Mouse (Mus musculus) frontal cortex, postnatal 10 days (tissue): ENCODE data around the gene Neu3.
"Not testable (repeated sequence)": the region's sequence is repeated elsewhere in the genome, so short reads cannot be mapped to it uniquely, and the experiment has no call there.

Experiments
- DNase-seq, 2 experiments: peaks; one replicate each; pipeline ENCODE4 v3.0.0; 2022; ENCODE audit warnings: low spot score in 2 of 2, mixed read lengths in 1 of 2

The Neu3 gene

DNA sequence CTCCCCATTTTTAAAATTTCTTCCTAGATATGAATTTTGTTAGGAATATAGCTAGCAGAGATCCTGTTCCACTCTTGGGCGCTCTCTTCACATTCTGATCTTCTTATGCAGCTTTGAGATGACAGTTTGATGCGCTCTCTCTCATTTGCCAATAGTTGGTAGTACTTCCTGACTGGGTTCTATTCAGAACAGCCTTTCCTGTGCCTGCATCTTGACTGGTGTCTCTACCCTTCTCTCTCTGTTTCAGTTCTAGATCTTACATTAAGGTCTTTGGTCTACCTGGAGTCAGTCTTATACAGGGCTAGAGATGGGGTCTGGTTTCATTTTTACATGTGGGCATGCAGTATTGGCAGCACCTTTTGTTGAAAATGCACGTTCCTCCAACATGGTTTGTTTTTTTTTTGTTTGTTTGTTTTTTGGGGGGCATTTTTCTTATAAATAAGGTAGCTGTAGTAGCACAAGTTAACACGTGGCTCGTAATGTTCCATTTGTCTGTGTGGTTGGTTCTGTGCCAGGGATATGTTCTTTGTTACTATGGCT is 6.2 kb upstream of the Neu3 start:
- DNase-seq, result no peak

- DNase-seq, result no peak
These were observed 5.6 kb upstream of the Neu3 start for GRCm38 (mm10) chr7:99833846-99834222.

DNA sequence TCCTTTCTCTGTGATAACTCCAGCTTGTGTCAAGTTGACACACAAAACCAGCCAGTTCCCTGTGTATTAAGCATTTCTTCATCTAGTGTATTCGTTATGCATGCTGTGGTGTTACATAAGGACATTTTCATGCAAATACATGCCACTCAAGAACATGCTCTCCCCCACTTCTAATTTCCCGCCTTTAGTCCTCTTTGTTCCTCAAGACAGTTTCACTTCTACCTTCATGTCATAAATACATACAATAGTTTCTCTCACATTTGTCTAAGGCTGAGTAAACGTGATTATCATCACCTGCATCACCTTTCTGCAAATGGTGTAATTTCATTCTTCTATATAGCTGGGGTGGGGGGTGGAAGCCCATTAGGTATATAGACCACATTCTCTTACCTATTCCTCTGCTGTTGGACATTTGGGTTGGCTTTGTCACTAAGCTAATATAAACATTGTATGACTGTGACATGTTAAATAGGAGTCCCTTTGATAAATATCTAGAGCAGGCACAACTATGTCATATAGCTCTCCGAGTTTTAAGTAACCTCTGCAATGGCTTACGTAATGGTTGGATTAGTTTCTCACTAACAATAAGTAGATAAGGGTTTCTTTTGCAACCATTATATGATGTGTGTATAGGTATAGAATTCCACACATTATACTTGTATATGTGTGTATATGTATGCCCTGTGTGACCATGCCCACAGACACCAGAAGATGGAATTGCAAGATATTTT is 5.1 kb upstream of the Neu3 start:
- DNase-seq, result no peak

DNA sequence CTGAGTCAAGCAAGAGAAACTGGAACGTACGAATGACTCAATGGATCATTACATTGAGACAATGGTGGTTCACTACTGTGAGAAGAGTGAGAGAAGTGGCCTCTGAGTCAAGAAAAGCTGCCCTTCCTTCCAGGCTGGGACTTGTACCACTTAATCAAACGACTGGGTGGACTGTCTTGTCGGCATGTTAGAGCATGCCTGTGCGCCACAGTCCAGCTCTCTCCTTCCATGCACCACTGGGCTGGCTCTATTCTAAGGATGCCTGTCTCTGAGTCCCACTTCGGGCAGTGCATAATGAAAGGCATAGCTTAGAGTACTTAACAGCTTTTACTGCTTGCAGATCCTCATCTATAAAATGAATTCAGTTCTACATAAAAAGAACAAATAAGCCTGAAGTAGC is 2.1 kb downstream of the Neu3 start:
- no peak for DNase-seq

DNA sequence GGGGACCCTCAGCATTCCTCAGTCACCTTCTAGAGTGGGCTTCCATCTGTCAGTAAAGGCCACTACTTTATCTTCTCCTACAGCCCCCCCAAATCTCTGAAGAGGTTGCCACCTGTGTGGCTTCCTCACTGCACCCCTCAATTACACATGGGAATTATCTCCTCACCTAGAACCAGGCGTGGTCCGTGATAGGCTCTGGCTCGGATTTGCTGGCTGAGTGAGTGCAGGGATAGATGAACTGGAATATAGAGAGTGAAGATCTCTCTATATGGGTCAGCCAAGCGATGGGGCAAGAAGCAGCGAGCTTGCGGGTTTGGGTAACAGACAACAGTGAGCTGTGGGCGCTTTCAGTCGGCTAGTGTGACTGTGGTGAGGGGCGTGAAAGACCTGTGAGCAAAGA is 2.7 kb downstream of the Neu3 start:
- no peak for DNase-seq

DNA sequence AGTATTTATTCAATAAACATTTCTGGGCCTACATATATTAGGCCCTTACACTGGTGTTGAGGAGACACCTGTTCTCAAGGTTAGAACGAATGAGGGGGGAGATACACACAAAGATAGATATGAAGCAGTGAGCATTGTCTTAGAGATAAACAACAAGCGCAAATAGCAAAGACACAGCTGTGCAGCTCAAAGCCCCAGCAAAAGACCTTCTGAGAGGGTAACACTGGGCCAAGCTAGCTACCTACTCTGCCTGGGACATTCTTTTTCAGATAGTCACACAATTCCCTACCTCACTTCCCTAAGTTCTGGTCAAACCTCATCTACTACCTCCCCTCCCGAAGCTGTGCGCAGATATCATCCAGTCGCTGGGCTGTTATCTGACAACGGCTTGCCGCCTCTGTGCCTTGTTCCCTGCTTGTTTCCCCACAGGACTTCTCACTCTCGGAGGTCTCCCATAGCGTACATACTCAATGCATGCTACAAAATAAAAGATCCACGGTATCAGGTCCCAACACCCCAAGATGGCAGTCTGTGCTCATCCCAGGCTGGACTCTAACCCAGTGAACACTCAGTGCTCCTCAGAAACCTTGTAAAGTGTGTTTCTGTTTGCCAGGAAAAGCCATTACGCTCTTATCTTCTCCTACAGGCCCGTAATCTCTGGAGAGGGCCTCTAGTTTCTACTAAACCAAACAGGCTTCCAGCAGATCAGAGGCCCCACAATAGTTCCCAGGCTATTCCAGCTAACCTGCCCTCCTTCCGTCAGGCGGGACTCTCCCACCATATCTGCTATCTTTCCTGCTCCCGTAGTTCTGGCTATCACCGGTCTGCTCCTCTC is 3.4 kb downstream of the Neu3 start:
- no peak for DNase-seq

DNA sequence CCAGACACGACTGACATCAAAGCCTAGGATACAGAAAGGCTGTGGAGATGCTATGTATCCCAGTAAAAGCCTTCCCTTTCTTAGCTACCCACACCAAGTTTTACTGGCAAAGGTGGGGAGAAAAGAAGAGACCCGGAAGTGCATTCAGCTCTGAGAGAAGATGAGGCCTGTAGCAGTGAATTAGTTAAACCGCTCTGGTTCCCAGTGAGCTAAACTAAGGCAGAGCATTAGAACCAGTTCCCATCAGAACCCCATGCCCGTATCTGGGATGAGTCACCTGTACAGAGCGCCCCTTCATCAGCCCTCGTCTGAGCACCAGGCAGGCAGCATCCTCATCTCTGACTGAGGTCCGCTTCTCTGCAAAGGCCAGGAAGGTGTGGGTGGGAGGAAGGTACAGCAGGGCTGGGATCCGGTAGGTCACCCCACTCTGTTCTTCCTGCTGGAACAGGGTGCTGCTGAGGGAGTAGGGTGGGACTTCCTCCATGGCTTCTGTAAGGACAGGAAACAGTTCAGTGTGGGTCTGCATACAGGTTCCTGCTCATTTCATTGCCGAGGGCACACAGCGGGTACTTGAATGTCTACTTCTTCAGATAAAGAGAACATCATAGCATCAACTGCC is 5.1 kb downstream of the Neu3 start:
- DNase-seq, result no peak

DNA sequence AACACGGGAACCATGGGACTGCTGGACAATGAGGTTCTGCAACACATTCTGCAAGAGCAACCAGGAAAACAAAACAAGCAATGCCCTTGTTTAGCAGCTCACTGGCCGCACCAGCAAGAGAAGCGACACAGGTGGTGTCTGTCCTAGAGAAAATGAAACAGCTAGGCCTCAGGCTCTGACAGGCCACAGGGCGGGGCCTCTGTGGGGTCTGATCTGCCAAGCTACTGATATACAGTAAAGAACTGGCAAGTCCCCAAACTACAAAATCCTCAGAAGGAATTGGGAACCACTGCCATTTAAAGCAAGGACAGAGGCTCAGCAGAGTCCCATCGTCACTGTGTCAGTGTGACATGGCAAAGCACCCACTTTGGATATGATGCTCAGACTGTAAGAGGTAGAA is 5.8 kb downstream of the Neu3 start:
- no peak for DNase-seq

GRCm38 (mm10) chr7:99821953-99822352 is 6.3 kb downstream of the Neu3 start:
- DNase-seq, result no peak

- DNase-seq, result not testable (repeated sequence)
These were observed 10.0 kb downstream of the Neu3 start for GRCm38 (mm10) chr7:99818181-99818725.

GRCm38 (mm10) chr7:99813394-99813793 is 14.8 kb downstream of the Neu3 start:
- no peak for DNase-seq

DNA sequence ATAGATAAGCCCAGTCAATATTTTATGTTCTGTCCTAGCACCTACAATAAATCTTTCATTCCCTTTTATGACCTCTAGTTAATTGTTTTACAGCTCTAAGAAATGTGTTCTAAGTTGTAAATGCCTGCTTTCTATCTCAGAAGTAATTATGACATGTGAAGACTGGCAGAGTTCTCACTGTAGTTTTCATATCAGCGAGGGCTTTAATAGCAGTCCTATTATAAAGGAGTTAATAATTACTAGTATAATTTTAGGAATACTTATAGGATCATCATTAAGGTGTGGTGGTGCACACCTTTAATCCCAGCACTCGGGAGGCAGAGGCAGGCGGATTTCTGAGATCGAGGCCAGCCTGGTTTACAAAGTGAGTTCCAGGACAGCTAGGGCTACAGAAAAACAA is 16.6 kb downstream of the Neu3 start:
- DNase-seq, result no peak

DNA sequence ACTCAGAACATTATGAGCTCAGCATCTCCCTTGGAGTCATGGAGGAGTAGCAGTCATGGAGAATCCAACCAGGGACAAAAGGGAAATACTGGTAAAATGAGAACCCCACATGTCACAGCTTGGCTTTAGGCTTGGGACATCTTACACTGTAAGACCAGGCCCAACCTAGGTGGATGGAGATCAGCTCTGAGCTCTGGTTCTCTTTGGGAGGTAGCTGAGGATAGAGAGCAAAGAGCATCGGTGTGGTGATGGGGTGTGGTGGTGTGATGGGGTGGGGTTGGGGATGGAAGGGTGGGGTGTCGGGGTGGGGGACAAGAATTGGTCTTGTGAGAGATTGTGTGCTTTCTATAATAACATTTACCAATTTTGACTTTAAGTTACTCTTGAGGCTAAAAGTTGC is 17.4 kb downstream of the Neu3 start:
- no peak for DNase-seq

DNA sequence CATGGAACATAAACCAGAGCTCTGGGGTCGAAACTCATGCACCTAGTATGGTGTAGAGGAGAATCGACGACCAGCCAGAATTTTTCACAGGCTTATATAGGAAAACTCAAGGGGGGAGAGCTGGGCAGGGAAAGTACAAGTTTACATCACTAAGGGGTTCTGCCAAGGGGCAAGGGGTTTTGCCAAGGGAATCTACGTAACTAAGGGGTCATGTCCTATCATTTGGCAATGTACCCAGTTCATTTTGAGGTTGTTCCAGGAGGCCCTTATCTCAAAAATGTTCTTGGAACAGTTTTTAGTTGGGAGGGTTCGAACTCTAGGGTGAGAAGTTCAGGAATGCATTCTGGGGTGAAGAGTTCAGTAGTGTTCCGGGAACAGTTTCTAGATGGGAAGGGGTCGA is 21.2 kb downstream of the Neu3 start:
- not testable (repeated sequence) for DNase-seq

GRCm38 (mm10) chr7:99805340-99805739 is 22.9 kb downstream of the Neu3 start:
- DNase-seq, result no peak

DNA sequence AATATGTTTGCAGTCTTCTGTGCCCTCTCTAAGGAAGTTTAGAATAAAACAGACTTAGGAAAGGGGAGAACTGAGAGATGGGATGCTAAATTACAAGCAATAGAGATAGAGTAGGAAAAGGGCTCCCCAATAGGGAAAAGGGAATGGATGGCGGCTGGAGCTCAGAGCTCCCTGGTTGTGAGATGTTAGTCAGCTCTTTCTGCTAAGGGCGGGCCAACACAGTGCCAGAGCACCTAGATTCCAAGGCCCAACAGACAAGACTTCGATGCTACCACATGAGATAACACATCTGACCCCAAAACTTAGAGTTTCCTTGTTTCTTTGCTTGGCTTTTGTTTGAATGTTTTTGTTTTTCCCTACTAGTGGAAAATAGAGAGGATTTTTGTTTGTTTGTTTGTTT is 24.2 kb downstream of the Neu3 start:
- DNase-seq, result not testable (repeated sequence)

DNA sequence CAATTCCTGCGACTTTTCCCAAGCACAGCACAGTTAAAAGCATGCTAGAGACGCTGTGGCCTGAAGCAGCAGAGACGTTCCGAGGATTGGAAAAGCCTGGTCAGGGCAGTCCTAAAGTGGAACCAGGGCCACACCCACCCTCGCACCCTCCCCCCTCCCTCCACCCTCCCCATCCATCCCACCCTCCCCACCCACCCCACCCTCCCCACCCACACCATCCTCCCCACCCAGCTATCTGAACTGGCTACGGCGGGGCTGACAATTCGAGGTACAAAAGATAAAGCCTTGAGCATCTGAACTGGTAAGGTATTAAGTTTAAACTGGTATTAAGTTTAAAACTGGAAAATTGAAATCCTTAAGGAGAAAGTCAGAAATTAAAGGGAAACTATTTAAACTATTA is 24.7 kb downstream of the Neu3 start:
- no peak for DNase-seq

- no peak for DNase-seq
These were observed 29.1 kb downstream of the Neu3 start for GRCm38 (mm10) chr7:99799118-99799517.

DNA sequence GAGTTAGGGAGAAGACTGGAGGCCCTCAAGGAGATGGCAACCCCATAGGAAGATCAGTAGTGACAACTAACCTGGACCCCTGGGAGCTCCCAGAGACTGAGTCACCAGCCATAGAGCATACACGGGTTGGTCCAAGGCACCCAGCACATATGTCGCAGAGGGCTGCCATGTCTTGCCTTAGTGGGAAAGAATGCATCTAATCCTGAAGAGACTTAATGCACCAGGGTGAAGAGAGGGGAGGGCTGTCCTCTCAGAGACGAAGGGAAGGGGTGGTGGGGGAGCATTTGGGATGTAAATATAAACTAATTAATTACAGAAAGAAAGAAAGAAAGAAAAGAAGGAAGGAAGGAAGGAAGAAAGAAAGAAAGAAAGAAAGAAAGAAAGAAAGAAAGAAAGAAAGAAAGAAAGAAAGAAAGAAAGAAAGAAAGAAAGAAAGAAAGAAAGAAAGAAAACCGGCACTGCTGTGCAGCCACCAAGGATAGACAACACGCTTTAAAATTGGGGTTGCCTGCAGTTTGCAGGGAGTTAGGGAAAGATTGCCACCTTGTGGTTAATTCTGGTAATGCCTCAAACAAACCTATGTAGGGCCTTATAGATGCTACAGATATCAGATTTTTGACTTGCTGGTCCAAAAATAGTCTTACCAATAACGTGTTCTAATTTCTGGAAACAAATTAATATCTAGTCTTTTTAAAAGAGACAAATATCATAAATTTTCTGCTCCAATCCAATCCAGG is 30.1 kb downstream of the Neu3 start:
- peak in 1 of 2 experiments; percentile 59 for DNase-seq

- DNase-seq, result no peak
These were observed 31.0 kb downstream of the Neu3 start for GRCm38 (mm10) chr7:99797261-99797660.

DNA sequence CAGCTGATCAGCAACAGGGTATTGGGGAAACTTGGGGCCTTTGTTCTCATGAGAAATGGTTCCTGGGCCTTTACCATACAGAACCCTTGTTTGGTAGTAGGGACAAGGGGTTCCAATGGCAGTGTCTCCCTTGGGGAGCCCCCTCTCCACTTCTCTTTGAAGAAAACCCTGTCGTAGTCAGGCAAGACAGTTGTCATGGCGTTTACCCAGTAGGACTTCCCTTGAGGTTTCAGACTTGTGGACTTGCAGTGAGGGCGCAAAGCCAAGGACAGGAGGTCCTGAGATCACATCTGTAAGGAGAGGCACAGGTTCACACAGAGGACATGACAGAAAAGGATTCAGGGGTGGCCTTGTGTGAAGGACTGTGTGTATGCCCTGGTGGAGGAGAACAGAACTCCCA is 31.7 kb downstream of the Neu3 start:
- no peak for DNase-seq
